Mouse (Mus musculus): ENCODE data around the gene Srp68. TPM values are rescaled to one million over a fixed set of nuclear protein-coding genes. Genes with fewer than 3 reads are reported as not detected.
A peak's percentile ranks its signal among the peaks of the same experiment; 100 is the strongest.

The Srp68 gene
- polyA plus RNA-seq, 1 experiment, result 49.3 TPM

DNA sequence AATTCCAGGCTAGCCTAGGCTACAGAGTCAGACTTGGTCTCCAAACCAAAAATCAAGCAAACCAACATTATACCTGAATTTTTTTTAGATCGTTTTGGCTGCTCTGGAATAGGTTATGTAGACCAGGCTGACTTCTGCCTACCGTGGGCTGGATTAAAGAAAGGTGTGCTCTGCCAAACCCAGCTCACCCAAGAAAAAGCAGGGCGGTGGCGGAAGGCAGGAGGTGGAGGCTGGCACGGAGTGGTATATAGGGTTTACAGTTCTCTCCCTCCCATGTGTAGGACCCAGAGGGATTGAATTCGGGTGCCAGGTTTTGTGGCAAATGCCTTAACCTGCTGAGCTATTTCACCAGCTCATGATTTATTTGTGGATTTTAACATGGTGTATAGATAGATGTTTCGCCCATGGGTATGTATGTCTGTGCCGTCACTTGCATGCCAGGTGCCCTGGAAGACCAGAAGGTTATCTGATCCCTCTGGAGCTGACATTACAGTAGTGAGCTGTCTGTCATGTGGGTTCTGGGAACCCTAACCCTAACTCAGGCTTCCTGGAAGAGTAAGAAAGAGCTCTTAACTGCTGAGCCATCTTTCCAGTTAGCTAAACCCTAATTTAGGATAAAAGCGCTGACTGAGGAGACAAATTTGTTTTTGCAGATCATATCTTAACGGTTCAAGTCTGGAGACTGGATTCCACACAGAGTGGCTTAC, 33.2 kb upstream of the Srp68 start, which contains the start of gene Exoc7:
Gene Exoc7, minus strand, starts transcription at position 215 of the 707 bp plus-strand sequence.
- H3K27ac ChIP-seq (ENCODE audit: control insufficient read depth, insufficient read depth, low read depth, low read length), result peak within 1 kb of the TSS; percentile 78
- H3K27me3 ChIP-seq (ENCODE audit: control insufficient read depth, insufficient read depth, low read length), result no peaks in the 10 kb centered on the region

GRCm38 (mm10) chr11:116306126-116306982, 32.3 kb upstream of the Srp68 start:
- peak overlapping the region; percentile 78 for H3K27ac ChIP-seq (ENCODE audit: control insufficient read depth, insufficient read depth, low read depth, low read length)
- H3K4me3 ChIP-seq (ENCODE audit: control insufficient read depth, low read depth, low read length), result peak overlapping the region; percentile 94
- peak; percentile 75 for TF ChIP-seq POLR2A (IDR thresholded peaks at IDR 0.05; ENCODE audit: control insufficient read depth, low read depth, low read length)
- TF ChIP-seq CTCF (IDR thresholded peaks at IDR 0.05; ENCODE audit: control insufficient read depth, insufficient read depth, insufficient replicate concordance, low read depth, low read length), result no peak
- H3K27me3 ChIP-seq (ENCODE audit: control insufficient read depth, insufficient read depth, low read length), result no peaks in the 10 kb centered on the region
- H3K36me3 ChIP-seq (ENCODE audit: control insufficient read depth, insufficient read depth, low read length), result peaks cover 2% of the 10 kb centered on the region
- H3K4me1 ChIP-seq (ENCODE audit: control insufficient read depth, insufficient read depth, low read length), result peaks cover 12% of the 10 kb centered on the region

More for the DNA sequence above, 33.2 kb upstream of the Srp68 start, which contains the start of gene Exoc7:
- TF ChIP-seq CTCF (IDR thresholded peaks at IDR 0.05; ENCODE audit: control insufficient read depth, insufficient read depth, insufficient replicate concordance, low read depth, low read length), result no peak
- no peak for TF ChIP-seq POLR2A (IDR thresholded peaks at IDR 0.05; ENCODE audit: control insufficient read depth, low read depth, low read length)
- Histone ChIP-seq H3K36me3 (ENCODE audit: control insufficient read depth, insufficient read depth, low read length) (peaks cover 2% of the 10 kb centered on the region), H3K4me3 (ENCODE audit: control insufficient read depth, low read depth, low read length) (peak within 1 kb of the TSS; percentile 94), H3K4me1 (ENCODE audit: control insufficient read depth, insufficient read depth, low read length) (peaks cover 12% of the 10 kb centered on the region)

DNA sequence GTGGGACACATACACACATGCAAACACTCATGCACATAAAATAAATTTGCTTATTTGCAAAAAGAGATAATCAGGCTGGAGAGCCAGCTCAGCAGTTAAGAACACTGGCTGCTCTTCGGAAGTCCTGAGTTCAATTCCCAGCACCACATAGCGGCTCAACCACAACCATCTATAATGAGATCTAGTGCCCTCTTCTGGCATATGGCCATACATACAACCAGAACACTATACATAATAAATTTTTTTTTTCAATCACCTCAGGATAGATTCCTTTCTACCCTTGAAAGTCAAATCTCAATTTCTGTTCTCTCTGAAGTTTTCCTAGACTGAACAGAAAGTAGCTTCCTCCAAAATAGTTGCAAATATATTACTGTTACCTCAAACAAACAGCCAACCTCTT, 31.4 kb upstream of the Srp68 start:
- TF ChIP-seq CTCF (IDR thresholded peaks at IDR 0.05; ENCODE audit: control insufficient read depth, insufficient read depth, insufficient replicate concordance, low read depth, low read length) (no peak), POLR2A (IDR thresholded peaks at IDR 0.05; ENCODE audit: control insufficient read depth, low read depth, low read length) (no peak)
- peaks cover 3% of the 10 kb centered on the region for H3K36me3 ChIP-seq (ENCODE audit: control insufficient read depth, insufficient read depth, low read length)
- no peak overlapping the region for H3K4me3 ChIP-seq (ENCODE audit: control insufficient read depth, low read depth, low read length)
- no peak overlapping the region for H3K27ac ChIP-seq (ENCODE audit: control insufficient read depth, insufficient read depth, low read depth, low read length)
- no peaks in the 10 kb centered on the region for H3K27me3 ChIP-seq (ENCODE audit: control insufficient read depth, insufficient read depth, low read length)
- H3K4me1 ChIP-seq (ENCODE audit: control insufficient read depth, insufficient read depth, low read length), result peaks cover 10% of the 10 kb centered on the region

GRCm38 (mm10) chr11:116298621-116299020, 24.6 kb upstream of the Srp68 start:
- TF ChIP-seq CTCF (IDR thresholded peaks at IDR 0.05; ENCODE audit: control insufficient read depth, insufficient read depth, insufficient replicate concordance, low read depth, low read length) (no peak), POLR2A (IDR thresholded peaks at IDR 0.05; ENCODE audit: control insufficient read depth, low read depth, low read length) (no peak)
- no peaks in the 10 kb centered on the region; the same call in 1 of the 2 replicates for H3K4me1 ChIP-seq (ENCODE audit: control insufficient read depth, insufficient read depth, low read length)
- no peaks in the 10 kb centered on the region for H3K27me3 ChIP-seq (ENCODE audit: control insufficient read depth, insufficient read depth, low read length)
- H3K27ac ChIP-seq (ENCODE audit: control insufficient read depth, insufficient read depth, low read depth, low read length), result no peak overlapping the region
- H3K4me3 ChIP-seq (ENCODE audit: control insufficient read depth, low read depth, low read length), result no peak overlapping the region
- peaks cover 2% of the 10 kb centered on the region for H3K36me3 ChIP-seq (ENCODE audit: control insufficient read depth, insufficient read depth, low read length)

- no peaks in the 10 kb centered on the region for H3K27me3 ChIP-seq (ENCODE audit: control insufficient read depth, insufficient read depth, low read length)
- H3K4me3 ChIP-seq (ENCODE audit: control insufficient read depth, low read depth, low read length), result no peak overlapping the region
- no peaks in the 10 kb centered on the region; the same call in 1 of the 2 replicates for H3K4me1 ChIP-seq (ENCODE audit: control insufficient read depth, insufficient read depth, low read length)
- peaks cover 2% of the 10 kb centered on the region for H3K36me3 ChIP-seq (ENCODE audit: control insufficient read depth, insufficient read depth, low read length)
- no peak overlapping the region for H3K27ac ChIP-seq (ENCODE audit: control insufficient read depth, insufficient read depth, low read depth, low read length)
- TF ChIP-seq POLR2A (IDR thresholded peaks at IDR 0.05; ENCODE audit: control insufficient read depth, low read depth, low read length) (no peak), CTCF (IDR thresholded peaks at IDR 0.05; ENCODE audit: control insufficient read depth, insufficient read depth, insufficient replicate concordance, low read depth, low read length) (no peak)
Measured at GRCm38 (mm10) chr11:116298221-116298620, 24.2 kb upstream of the Srp68 start.

DNA sequence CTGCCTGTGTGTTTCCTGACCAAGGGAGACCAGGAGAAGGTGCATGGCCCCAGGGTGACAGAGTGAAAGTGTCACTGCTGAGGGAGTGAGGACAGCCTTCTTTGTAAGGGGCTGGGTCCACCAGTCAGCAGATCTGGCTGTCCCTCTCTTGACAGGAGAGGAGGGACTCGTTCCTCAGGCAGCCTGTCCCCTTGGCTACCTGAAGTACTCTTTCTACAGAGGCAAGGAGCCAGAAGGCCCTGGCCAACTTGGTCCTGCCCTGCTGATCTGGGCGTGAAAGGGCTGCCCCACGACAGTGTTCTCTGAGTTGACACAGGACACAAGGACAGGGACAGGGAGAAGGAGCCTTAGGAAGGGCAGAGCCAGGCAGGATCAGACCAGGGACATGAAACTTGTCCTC, 23.0 kb upstream of the Srp68 start:
- Histone ChIP-seq H3K27ac (ENCODE audit: control insufficient read depth, insufficient read depth, low read depth, low read length) (no peak overlapping the region), H3K27me3 (ENCODE audit: control insufficient read depth, insufficient read depth, low read length) (no peaks in the 10 kb centered on the region), H3K36me3 (ENCODE audit: control insufficient read depth, insufficient read depth, low read length) (peaks cover 2% of the 10 kb centered on the region), H3K4me1 (ENCODE audit: control insufficient read depth, insufficient read depth, low read length) (no peaks in the 10 kb centered on the region; the same call in 1 of the 2 replicates), H3K4me3 (ENCODE audit: control insufficient read depth, low read depth, low read length) (no peak overlapping the region)
- TF ChIP-seq POLR2A (IDR thresholded peaks at IDR 0.05; ENCODE audit: control insufficient read depth, low read depth, low read length) (no peak), CTCF (IDR thresholded peaks at IDR 0.05; ENCODE audit: control insufficient read depth, insufficient read depth, insufficient replicate concordance, low read depth, low read length) (no peak)

DNA sequence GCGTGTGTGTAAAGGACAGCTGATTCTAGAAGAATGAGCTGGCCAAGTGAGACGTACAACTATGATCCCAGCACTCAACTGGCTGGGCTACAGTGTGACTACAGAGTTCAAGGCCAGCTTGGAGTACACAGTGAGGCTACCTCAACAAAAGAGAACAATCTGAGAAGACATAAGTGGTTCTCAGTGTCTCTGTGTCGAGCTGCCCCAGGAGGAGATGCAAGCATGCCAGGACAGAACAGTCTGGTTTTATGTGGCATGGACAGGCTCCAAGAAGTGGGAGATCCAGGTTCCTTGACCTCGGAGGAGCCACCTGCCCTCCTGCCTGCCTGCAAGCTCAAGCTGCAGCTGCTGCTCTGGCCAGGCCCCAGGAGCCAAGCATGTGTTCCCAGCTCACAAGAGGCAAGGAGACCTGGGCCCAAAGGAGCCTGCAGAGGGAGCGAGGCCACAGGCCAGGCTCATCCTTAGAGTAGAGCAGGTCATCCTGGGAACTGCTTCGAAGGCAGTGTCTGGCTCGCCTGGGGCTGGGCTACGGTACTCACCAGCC, 22.2 kb upstream of the Srp68 start:
- H3K4me1 ChIP-seq (ENCODE audit: control insufficient read depth, insufficient read depth, low read length), result no peaks in the 10 kb centered on the region; the same call in 1 of the 2 replicates
- H3K27me3 ChIP-seq (ENCODE audit: control insufficient read depth, insufficient read depth, low read length), result no peaks in the 10 kb centered on the region
- H3K36me3 ChIP-seq (ENCODE audit: control insufficient read depth, insufficient read depth, low read length), result peaks cover 2% of the 10 kb centered on the region
- TF ChIP-seq CTCF (IDR thresholded peaks at IDR 0.05; ENCODE audit: control insufficient read depth, insufficient read depth, insufficient replicate concordance, low read depth, low read length) (no peak), POLR2A (IDR thresholded peaks at IDR 0.05; ENCODE audit: control insufficient read depth, low read depth, low read length) (no peak)
- H3K4me3 ChIP-seq (ENCODE audit: control insufficient read depth, low read depth, low read length), result no peak overlapping the region
- H3K27ac ChIP-seq (ENCODE audit: control insufficient read depth, insufficient read depth, low read depth, low read length), result peak overlapping the region; percentile 7

All from testis, adult 2 months (tissue).